Mouse (Mus musculus) embryonic facial prominence, embryonic 15.5 days (tissue): Measurements from ENCODE around the gene Nes. TPM values are rescaled to one million over a fixed set of nuclear protein-coding genes. Genes with fewer than 3 reads are reported as not detected.

Experiments used
- ATAC-seq: fragments of 200-750 bp; cut with Nextera tagmentation; 2 replicates; pipeline ENCODE4 v1.8.0; 2017; ENCODE audit warnings: low read depth, moderate TSS enrichment; ENCODE audit not compliant: insufficient number of reproducible peaks, low FRiP score, low TSS enrichment
- H3K27ac ChIP-seq: fragments of 300-500 bp; sonication (generic); replicated peaks from 2 replicates; pipeline ENCODE4 v1.5.1; 2015; ENCODE audit warnings: mild to moderate bottlenecking, inconsistent platforms
- H3K27me3 ChIP-seq: fragments of 300-500 bp; sonication (generic); 2 replicates; pipeline ENCODE4 v1.6.1; 2015; ENCODE audit warnings: inconsistent platforms
- H3K36me3 ChIP-seq: fragments of 300-500 bp; sonication (generic); 2 replicates; pipeline ENCODE4 v1.6.1; 2015; ENCODE audit warnings: mild to moderate bottlenecking, inconsistent platforms
- H3K4me1 ChIP-seq: fragments of 300-500 bp; sonication (generic); 2 replicates; pipeline ENCODE4 v1.6.1; 2015; ENCODE audit warnings: inconsistent platforms
- H3K4me2 ChIP-seq: fragments of 300-500 bp; sonication (generic); replicated peaks from 2 replicates; pipeline ENCODE4 v1.6.1; 2015; ENCODE audit warnings: mild to moderate bottlenecking, inconsistent platforms
- H3K4me3 ChIP-seq: fragments of 300-500 bp; sonication (generic); replicated peaks from 2 replicates; pipeline ENCODE4 v1.5.1; 2015; ENCODE audit warnings: mild to moderate bottlenecking, inconsistent platforms
- H3K9ac ChIP-seq: fragments of 300-500 bp; sonication (generic); 2 replicates; pipeline ENCODE4 v1.6.1; 2015; ENCODE audit warnings: inconsistent platforms
- H3K9me3 ChIP-seq: fragments of 300-500 bp; sonication (generic); replicated peaks from 2 replicates; pipeline ENCODE4 v1.6.1; 2016; ENCODE audit warnings: inconsistent platforms
- WGBS: fragments of 180-500 bp; shearing (Covaris S2); methylation state at CpG from one replicate; pipeline ENCODE4 v1.1.7; 2015; 5-methylcytosine and 5-hydroxymethylcytosine counted together
- polyA plus RNA-seq: library from polyadenylated mRNA; unstranded; fragments of >200 nt; fragmentation: Nextera tagmentation; extraction: Ambion mirVana; gene quantifications from 2 replicates; pipeline ENCODE4 v1.2.1, GENCODE M21; 2015

The Nes gene
- polyA plus RNA-seq, 1 experiment from 2014 or later, result 41.9 TPM

DNA sequence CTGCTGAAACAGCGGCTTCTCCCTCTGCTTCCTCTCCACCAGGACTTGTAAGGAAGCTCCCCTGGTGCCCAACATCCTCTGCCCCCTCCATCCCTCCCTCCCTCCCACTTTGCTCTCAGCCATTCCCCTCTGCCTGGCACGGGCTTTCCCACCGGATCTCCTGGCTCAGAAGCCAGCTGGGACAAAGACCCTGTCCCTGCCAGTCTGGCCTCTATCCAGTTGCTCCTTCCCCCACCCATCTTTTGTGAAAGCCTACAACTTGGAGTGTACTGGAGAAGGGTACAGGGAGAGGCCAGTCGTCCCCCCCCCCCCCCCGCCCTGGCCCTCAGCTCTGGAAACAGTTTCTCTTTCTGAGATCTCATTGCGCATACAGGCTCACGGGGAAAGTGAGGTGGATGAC lies 27.9 kb downstream of the Nes start:
- WGBS, result 0% methylated on average over 7 of the region's 7 CpGs
- Histone ChIP-seq H3K4me1 (peaks cover 30% of the 10 kb centered on the region), H3K4me2 (no peak overlapping the region), H3K9me3 (no peaks in the 10 kb centered on the region), H3K27ac (no peak overlapping the region), H3K27me3 (peaks cover 100% of the 10 kb centered on the region), H3K36me3 (no peaks in the 10 kb centered on the region), H3K9ac (no peak overlapping the region), H3K4me3 (no peak overlapping the region)
- no peak for ATAC-seq

- Histone ChIP-seq H3K27ac (no peak overlapping the region), H3K4me3 (peak overlapping the region; percentile 42), H3K4me2 (peak overlapping the region; percentile 82), H3K36me3 (no peaks in the 10 kb centered on the region), H3K4me1 (peaks cover 30% of the 10 kb centered on the region), H3K9me3 (no peaks in the 10 kb centered on the region), H3K27me3 (peaks cover 100% of the 10 kb centered on the region), H3K9ac (no peak overlapping the region)
- ATAC-seq, result no peak
- 1% methylated on average over 38 of the region's 38 CpGs for WGBS
These were observed 28.5 kb downstream of the Nes start for GRCm38 (mm10) chr3:87999243-87999895.

GRCm38 (mm10) chr3:88000181-88000580 lies 29.3 kb downstream of the Nes start, which contains the start of gene Bcan:
TSS of gene Bcan (minus strand) at chr3:88000230.
- ATAC-seq, result no peak
- Histone ChIP-seq H3K27me3 (peaks cover 98% of the 10 kb centered on the region), H3K9ac (no peak within 1 kb of the TSS; the same call in 1 of the 2 replicates), H3K27ac (no peak within 1 kb of the TSS), H3K4me1 (peaks cover 30% of the 10 kb centered on the region), H3K4me3 (peak within 1 kb of the TSS; percentile 42), H3K4me2 (peak within 1 kb of the TSS; percentile 82), H3K9me3 (no peaks in the 10 kb centered on the region), H3K36me3 (no peaks in the 10 kb centered on the region)
- under 1% methylated on average over 38 of the region's 39 CpGs for WGBS

DNA sequence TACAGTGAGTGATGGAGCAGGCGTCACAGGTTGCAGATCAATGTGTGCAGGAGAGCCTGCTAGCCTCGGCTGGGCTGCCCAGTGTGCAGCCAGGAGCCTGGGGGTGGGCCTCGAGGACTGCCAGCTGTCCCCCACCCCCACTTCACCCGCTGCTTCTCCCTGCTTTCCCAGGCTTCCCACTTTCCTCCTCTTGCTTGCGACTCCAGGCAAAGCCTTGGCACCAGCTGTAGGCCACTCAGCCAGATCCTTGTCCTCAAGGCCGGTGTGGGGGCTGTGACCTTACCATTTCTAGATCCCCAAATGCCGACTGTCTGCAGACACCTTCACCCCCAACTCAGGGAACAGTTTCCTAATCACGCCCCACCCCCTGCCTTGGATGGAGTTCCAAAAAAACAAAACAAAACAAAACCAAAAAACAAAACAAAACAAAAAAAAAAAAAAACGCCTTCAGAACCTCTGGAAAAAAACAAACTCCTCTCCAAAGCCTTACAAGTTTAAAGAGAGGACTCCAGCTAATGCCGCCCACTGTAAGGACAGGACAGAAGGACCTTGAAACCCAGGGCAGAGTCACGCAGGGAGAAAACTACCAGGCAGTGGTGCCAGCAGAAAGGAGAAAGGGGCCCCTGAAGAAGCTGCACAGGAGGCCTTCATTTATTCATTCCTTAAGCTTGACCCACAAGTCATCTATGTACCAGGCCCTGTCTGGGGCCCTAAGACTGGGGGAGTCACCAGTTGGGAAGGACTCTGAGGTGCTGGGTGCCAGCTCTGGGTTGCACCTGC lies 30.1 kb downstream of the Nes start:
- Histone ChIP-seq H3K4me3 (peak overlapping the region; percentile 42), H3K4me1 (peaks cover 30% of the 10 kb centered on the region), H3K9ac (no peak overlapping the region), H3K4me2 (no peak overlapping the region), H3K27me3 (peaks cover 93% of the 10 kb centered on the region), H3K36me3 (no peaks in the 10 kb centered on the region), H3K9me3 (no peaks in the 10 kb centered on the region), H3K27ac (no peak overlapping the region)
- 9% methylated on average over 11 of the region's 11 CpGs for WGBS
- no peak for ATAC-seq

- Histone ChIP-seq H3K9me3 (no peaks in the 10 kb centered on the region), H3K4me2 (no peak overlapping the region), H3K4me3 (0 out of 2 replicates have a peak overlapping the region, but pooled peaks have one; percentile 6), H3K27me3 (peaks cover 81% of the 10 kb centered on the region), H3K9ac (no peak overlapping the region), H3K27ac (no peak overlapping the region), H3K4me1 (peaks cover 18% of the 10 kb centered on the region), H3K36me3 (no peaks in the 10 kb centered on the region)
- WGBS, result 4% methylated on average over 17 of the region's 17 CpGs
- ATAC-seq, result 0 out of 2 replicates have a peak, but pooled peaks have one; percentile 37
These were observed 31.6 kb downstream of the Nes start for GRCm38 (mm10) chr3:88002291-88002976.

GRCm38 (mm10) chr3:88005822-88006786 lies 35.2 kb downstream of the Nes start:
- H3K27ac ChIP-seq, result no peak overlapping the region
- H3K4me1 ChIP-seq, result peaks cover 4% of the 10 kb centered on the region; the same call in 1 of the 2 replicates
- peaks cover 48% of the 10 kb centered on the region for H3K27me3 ChIP-seq
- H3K9ac ChIP-seq, result no peak overlapping the region
- no peak for ATAC-seq
- H3K36me3 ChIP-seq, result no peaks in the 10 kb centered on the region
- H3K9me3 ChIP-seq, result no peaks in the 10 kb centered on the region
- 76% methylated on average over 18 of the region's 18 CpGs for WGBS
- no peak overlapping the region for H3K4me3 ChIP-seq
- H3K4me2 ChIP-seq, result no peak overlapping the region

GRCm38 (mm10) chr3:88010634-88011265 lies 39.9 kb downstream of the Nes start:
- 9% methylated on average over 6 of the region's 6 CpGs for WGBS
- Histone ChIP-seq H3K9ac (no peak overlapping the region), H3K4me2 (no peak overlapping the region), H3K4me3 (no peak overlapping the region), H3K9me3 (no peaks in the 10 kb centered on the region), H3K27ac (no peak overlapping the region), H3K36me3 (no peaks in the 10 kb centered on the region), H3K27me3 (peaks cover 9% of the 10 kb centered on the region), H3K4me1 (no peaks in the 10 kb centered on the region)
- ATAC-seq, result no peak

DNA sequence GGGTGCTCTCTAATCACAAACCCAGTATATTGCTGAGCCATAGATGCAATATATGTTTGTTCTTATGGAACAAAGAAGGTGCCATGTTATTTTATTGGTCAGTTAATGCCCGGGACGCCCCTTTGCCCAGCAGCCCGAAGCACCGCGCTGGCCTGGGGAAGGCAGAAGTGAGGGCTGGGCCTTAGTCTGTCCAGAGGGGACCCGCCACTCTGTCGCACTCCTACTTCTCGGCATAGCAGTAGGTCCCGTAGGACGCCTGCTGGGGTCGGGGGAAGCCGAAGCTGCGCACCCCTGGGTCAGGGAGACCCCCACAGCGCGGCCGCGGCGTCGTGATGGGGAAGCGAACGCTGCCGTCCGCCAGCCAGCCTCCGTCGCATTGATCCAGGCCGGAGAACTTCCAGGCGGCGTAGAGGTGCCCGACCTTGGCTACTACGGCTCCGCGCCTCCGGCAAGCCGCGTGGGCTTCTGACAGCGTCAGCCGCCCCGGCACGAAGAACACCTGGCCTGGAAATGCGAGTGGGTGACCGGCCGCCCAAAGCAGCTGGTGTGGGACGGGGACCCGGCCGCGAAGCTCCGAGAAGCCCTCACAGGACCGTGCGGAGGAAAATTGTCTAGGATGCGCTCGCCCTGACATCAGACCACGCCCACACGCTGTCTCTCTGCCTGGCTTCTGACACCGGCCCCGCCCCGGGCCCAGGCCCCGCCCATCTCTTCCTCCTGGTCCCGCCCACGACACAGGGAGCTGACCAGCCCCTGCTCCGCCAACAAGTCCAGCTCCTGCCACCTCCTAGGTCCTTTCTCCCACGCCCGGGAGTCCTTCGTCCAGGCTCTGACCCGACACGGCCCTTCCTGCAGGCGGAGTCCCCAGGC lies 51.7 kb downstream of the Nes start:
- no peaks in the 10 kb centered on the region for H3K36me3 ChIP-seq
- peak overlapping the region; percentile 55 for H3K4me3 ChIP-seq
- no peak overlapping the region for H3K27ac ChIP-seq
- H3K4me1 ChIP-seq, result peaks cover 19% of the 10 kb centered on the region
- H3K9ac ChIP-seq, result no peak overlapping the region
- ATAC-seq, result peak; percentile 84
- peak overlapping the region; percentile 100 for H3K4me2 ChIP-seq
- H3K27me3 ChIP-seq, result peaks cover 77% of the 10 kb centered on the region
- WGBS, result under 1% methylated on average over 66 of the region's 66 CpGs
- no peaks in the 10 kb centered on the region for H3K9me3 ChIP-seq

GRCm38 (mm10) chr3:88023192-88024074 lies 52.6 kb downstream of the Nes start:
- peak; percentile 48; the same call in 1 of the 2 replicates for ATAC-seq
- Histone ChIP-seq H3K4me2 (peak overlapping the region; percentile 100), H3K36me3 (no peaks in the 10 kb centered on the region), H3K4me1 (peaks cover 19% of the 10 kb centered on the region), H3K9me3 (no peaks in the 10 kb centered on the region), H3K4me3 (peak overlapping the region; percentile 55), H3K27ac (no peak overlapping the region), H3K9ac (no peak overlapping the region), H3K27me3 (peaks cover 77% of the 10 kb centered on the region)
- WGBS, result under 1% methylated on average over 81 of the region's 81 CpGs
